Mouse (Mus musculus) urinary bladder, postnatal 10 days (tissue): ENCODE results near the gene Cyct.

Experiments used
- DNase-seq: peaks from one replicate; pipeline ENCODE4 v3.0.0; 2022; ENCODE audit warnings: low spot score

The Cyct gene

DNA sequence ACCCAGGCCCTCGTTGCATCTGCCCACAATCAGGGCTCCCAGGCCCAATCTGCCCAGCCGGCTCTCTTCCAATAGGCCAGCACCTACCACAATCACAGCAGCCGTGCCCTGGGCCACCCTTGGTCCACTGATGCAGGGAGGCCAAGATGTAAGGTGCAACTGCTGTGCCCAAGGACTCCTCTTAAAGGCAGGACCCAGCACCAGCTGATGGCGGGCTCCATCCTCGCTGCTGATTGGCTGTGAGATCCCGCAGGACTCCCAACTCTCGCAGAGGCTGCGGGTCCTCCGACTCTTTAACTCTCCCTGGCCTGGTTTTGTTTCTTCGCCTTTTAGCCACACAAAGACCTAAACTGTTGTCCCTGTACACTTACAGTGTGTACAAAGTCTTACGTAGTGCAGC is at the start of gene Cyct:
TSS of gene Cyct (minus strand) at position 225 of the 400 bp plus-strand sequence.
- no peak for DNase-seq

DNA sequence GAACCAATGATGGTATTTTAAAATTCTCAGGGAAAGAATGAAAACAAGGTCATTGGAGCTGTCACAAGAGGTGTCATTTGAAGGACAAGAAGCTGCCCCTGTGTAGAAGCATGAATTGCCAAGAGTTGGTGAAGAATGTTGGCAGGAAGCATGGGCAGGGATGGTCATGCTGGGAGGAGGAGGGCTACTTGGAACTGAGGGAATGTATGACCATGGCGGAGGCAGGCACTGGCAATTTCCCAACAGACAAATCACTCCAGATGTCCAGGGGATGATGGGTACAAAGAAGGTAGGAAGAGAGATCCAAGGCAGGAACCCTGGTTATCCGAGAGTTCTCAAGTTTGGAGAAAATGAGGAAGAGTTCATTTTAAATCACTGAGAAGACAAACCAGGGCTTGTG is 49.7 kb upstream of the Cyct start:
- no peak for DNase-seq

DNA sequence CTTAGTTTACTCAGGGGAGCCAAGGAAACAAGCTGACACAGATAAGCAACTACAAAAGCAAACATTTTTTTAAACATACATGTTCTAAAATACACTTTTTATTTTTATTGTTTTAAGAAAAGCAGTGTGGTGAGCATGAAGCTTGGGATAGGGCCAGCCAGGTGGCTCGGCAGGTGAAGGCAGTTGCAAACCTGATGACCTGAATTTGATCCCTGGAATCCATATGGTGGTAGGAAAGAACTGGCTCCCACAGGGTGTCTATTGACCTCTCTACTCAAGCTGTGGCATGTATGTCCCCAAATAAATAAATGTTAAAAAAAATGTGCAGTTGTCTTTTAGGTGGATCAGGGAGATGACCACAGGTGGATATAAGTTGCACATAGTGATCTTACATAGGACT is 49.3 kb upstream of the Cyct start:
- no peak for DNase-seq

DNA sequence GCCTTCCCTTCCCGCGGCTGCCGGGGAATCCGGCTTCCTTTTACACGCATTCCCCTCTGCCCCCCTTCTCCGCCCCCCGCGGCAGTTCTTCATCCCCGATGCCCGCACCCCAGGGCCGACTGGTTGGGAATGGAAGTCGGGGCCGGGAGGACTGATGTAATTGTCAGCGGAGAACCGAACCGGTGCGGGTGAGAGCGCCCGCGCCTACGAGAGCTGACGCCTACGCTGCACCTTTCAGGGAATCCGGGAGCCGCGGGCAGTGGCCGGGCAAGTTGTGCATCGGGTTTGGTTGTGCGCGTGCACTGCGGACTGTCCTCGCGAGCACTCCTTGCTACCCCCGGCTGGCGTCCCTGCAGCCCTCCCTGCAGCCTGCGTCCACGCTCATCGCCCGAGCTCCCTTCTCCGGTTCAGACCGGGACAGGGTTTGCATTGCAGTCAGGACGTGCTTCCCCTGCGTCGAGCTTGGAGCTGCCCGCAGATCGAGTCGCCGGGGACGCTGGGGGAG is 46.7 kb upstream of the Cyct start:
- DNase-seq = no peak

DNA sequence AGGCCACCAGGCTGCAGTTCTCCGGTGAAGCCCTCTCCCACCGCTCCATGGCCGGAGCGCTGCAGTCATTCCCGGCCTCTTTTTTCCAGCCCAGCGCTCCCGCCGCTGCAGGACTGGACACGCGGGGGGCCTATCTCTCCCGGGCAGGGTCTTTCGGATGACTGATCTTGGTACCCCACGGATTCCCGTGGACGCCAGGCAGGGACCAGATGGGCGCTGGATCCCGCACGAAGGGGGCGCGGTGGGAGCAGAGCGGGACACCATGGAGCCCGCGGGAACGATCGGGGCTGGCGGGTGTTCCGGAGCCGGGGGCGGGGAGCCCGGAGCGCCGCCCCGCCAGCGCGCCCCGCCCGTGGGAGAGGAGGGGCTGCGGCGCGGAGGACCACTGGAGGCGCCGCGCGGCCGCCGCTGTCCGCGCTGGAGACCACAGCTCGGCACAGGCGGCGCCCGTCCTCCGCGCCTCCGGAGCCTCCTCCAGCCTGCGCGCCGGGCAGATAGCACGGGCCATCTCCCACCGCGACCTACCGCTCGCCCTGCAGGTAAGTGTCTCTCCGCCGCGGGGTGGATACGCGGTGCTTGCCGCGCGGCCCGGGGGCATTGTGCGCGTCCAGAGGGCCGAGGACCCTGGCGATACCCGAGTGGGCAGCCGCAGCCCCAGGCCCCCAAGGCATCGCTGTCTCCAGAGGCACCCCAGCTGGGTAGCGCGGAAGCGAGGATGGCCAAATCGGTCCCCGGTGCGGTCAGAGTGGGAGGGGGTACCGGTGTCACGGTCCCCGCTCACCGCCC is 46.1 kb upstream of the Cyct start, which contains the start of gene Osbpl6:
TSS of gene Osbpl6 (plus strand) at position 358 of the 786 bp plus-strand sequence.
- no peak for DNase-seq

DNA sequence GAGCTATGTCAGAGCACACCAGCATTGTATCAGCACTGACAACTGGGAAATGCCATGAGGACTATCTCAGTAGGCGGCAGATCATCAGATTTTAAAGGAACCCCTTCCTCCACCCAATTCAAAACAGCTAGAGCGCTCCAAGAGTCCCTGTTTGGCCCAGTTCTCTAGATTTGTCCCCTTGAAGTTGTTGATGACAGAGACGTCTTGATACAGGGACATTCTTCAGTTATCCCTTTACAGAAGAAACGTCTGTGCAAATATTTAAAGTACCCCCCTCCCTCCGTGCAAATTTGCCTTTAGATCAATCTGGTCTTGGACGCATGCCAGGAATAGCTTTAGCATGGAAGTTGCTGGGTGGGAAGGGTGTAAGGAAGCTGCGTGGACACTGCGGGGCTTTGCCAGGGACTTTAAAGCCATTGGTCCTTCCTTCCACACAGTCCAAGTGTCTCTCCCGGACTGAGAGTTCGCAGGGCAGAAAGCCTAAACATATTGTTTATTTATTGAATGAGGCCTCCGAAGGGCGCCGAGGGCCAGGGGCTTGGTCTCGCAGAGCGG is 45.4 kb upstream of the Cyct start:
- no peak for DNase-seq

DNA sequence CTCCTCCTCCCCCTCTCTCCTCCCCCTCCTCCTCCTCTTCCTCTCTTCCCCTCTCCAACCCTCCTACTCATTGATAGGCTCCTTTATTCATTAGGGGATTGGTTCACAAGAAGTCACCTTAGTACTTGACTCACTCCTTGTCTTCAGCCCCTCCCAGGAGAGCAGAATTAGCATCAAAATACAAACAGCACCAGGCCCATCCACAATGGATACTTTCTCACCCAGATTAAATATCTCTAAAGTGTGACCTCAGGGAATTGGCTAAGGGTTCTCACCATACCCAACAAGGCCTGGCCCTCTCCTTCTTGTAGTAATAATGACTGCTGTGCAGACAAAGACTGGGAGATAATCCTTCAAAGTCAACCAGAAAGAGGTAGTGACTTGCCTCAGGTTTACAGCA is 39.9 kb upstream of the Cyct start:
- DNase-seq = no peak

DNA sequence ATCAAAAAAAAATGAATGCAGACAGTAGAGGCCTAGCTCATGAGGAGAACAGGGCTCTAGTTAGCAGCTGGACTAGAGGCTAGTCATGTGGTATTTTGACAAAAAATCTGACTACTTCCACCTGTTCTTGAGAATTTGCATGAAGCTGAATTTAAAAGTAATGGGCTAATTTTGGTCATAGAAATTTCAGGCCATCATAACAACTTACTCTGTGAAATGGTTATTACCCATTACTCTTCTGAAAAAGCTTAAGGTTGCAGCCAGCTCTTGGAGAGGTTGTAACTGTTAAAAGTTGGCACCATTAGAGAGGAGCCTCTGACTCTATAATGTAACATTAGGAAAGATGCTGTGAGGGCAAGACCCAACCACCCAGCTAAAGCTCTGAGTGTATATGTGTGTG is 26.3 kb upstream of the Cyct start:
- no peak for DNase-seq

DNA sequence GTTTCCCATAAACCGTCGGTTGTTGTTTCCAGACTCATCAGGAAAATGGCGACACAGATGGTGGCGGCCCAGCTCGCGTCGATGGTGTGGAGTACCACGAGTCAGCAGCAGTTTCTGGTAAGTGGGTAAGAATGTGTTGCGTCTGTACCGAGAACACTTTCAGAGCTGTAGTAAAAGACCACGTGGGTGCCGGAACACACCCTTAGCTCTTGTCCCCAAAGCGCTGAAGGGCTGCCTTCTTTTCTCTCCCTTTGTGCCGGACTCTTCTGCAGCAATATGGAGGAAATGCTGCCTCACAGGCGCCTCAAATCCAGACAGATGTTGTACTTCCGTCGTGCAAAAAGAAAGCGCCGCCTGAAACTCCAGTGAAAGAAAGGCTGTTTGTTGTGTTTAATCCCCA is 18.4 kb upstream of the Cyct start:
- DNase-seq = no peak

DNA sequence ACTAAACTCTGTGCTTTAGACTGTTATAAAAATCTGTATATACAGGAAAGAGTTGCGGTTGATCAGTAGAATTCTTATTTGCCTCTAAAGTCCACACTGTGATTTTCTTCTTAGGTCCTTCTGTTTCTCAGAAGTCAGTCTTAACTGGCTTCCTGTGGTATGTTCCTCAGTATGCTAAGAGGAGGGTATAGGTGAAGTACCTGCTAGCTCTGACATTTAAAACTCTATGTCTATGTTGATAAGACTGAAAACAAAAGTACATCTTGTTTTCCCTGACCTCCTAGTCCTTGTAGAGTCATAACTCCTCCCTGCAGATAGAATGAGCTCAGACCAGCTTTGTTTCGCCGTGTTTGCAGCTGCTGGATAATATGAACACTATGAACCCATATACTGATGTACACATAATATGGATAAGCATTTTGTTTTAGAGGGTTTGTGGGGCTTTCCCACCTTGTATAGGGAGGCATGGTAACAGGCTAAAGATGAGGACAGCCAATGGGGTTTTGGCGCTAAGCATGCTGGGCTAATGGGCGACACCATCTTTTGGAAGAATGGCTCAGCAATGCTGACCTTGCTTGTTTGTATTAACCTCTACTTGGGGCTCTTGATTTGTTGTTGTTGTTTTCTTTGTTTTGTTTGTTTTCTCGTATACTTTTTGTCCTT is 14.4 kb upstream of the Cyct start:
- no peak for DNase-seq

DNA sequence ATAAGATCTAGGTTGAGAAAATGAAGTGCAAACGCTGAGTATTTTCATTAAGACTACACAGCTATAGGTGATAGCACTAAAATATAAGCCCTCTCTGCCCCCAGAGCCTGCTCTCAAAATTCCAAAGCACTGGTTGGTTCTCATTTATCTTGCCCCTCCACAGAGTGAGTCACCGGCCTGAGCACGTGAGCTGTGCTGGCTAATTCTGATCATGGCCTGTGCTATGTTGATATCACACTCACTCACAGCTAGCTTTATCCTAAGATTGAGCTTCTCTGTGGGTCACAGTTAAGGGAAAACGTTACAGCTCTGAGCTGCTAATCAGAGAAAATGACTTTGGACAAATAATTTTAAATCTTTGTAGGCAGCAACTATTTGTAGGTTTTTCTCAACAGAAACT is 12.0 kb upstream of the Cyct start:
- no peak for DNase-seq

DNA sequence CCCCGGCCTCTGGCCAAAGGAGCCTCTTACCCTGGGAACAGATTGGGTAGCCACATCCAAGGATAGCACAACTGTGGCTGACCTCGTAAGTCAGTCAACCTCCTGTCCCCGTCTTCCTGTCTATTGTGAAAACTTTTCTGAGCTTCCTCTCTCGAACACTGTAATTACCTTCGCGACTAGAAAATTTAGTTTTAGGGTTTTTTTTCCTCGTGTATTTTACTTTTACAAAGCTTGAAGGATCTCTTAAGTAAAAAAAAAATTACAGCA is 10.3 kb upstream of the Cyct start:
- DNase-seq = no peak

DNA sequence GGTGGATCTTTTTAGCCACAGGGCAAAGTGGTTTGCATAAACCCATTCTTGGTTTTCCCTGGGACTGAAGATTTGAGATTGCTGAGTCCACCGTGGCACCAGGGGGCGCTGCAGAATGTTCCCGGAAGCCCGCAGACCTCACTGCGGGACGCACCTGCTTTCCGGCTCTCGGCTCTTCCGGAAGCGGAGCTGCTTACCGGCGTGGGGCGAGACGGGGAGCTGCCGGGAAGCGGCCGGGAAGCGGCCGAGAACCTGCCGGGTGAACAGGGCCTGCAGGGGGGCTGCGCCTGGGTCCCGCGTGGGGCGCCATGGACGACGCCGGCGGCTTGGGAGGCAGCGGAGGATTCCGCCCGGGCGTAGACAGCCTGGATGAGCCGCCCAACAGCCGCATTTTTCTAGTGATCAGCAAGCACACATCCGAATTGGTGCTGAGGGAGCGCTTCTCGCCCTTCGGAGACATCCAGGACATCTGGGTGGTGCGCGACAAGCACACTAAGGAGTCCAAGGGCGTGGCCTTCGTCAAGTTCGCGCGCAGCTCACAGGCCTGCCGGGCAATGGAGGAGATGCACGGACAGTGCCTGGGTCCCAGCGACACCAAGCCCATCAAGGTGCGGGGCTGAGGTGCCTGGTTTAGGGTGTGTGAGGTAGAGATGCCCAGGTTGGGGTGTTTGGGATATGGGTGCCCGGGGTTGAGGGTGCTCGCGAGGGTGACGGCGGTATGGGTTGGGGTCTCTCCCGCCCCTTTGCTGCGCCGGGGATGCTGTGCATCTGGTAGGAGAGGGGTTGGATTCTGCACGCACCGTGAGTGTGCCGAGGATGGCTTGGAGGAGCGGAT is 9.8 kb upstream of the Cyct start, which contains the start of gene Rbm45:
TSS of gene Rbm45 (plus strand) at position 164 of the 835 bp plus-strand sequence.
- peak; percentile 64 for DNase-seq

DNA sequence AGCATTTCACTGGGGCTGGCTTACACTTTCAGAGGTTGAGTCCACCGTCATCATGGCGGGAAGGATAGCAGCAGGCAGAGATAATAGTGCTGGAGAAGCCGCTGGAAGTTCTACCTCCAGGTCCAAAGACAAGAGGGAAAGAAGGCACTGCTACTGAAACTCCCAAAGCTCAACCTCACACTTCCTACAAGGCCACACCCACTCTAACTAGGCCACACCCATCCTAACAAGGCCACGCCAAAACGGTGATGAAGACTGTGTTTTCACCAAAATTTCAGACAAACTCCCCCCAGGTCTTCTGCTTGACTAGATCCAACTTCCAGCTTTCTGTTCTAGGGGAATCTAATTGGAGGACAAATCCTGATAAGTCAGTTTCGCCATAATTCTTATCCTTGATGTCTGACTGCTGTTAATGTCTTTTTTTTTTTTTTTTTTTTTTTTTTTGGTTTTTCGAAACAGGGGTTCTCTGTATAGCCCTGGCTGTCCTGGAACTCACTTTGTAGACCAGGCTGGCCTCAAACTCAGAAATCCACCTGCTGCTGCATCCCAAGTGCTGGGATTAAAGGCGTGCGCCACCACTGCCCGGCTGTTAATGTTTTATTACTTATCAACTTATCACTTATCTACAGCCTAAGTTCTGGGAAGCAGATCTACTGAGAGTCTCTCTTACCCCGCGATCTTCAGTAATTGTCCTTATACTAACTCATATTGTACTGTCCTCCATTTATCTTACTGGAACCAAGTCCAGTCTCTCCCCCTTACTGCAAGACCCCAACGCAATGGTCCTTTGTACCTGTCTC is 8.8 kb upstream of the Cyct start:
- DNase-seq = no peak

DNA sequence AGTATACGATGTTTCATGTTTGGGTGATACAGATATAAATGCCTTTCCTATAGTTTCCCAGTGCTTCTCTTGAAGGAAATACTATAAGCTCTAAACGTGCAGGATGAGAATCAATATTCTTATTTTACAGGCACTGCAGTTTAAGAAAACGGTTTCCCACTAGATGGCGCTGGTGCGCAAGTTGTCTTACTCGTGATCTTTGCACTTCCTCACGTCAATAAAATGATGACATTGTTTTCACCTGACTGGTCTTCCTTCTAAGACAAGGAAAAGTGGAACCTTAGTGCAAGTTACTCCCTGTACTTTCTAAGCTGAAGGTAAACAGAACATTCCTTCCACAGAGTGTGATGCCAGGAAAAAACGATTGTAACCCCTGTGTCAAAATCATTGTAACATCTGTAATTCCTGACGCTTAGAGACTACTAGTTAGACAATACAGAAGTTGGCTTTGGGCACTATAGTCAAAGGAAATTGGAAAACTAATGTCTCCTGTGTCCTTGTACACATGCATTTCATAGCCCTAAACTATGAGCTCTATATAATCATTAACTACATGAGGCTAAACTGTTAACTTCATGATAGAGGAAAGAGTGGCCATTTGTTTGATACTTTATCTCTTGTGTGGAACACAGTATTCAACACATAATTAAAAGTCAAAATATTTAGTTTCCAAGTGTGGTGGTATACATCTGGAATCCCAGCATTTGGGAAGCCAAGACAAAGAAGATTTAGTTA is 7.1 kb upstream of the Cyct start:
- peak; percentile 53 for DNase-seq

DNA sequence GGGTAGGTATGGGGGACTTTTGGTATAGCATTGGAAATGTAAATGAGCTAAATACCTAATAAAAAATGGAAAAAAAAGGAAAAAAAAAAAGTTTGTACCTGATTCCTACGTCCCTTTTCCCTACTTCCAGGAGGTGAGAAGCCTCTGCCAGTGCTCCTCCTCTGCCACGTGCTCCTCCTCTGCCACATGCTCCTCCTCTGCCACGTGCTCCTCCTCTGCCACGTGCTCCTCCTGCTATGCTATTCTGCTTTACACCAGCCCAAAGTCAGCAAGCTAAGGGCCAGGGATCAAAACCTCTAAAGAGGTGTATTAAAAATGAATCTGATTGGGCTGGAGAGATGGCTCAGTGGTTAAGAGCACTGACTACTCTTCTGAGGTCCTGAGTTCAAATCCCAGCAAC is 5.6 kb upstream of the Cyct start:
- DNase-seq = no peak

DNA sequence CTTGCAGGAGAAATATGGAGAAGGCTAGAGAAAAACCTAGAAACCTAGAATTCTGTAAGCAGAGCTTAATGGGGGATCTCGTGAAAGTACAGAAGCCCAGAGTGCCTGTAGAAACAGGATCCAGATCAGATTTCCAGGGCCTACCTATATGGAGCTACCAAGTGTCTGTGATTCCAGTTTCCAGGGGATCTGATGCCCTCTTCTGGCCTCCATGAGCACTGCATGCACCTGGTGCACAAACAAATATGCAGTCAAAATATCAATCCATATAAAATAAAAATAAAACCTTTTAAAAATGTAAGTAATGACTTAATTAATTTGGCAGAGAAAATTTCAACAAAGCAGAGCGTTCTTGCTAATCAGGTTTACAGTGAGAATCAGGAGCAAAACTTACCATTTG is 1.9 kb upstream of the Cyct start:
- DNase-seq = no peak

DNA sequence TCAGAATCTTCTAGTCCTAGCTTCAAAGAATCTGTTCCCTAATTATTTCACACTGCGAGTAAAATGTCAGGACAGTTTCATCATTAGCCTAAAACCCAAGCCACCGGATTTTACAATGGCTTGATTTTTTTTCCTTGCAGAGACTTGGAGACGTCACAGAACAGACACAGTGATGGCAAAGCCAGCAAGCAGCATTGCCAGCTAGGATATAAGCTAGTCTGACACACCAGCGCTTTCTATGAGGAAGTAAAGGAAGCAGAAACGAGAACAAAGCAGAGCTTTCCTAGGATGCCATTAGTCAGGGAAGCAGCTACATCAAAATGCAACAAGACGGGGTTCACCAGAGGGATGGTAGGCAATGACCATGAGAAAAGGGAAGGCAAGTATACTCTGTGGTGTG is 12.4 kb downstream of the Cyct start:
- no peak for DNase-seq

DNA sequence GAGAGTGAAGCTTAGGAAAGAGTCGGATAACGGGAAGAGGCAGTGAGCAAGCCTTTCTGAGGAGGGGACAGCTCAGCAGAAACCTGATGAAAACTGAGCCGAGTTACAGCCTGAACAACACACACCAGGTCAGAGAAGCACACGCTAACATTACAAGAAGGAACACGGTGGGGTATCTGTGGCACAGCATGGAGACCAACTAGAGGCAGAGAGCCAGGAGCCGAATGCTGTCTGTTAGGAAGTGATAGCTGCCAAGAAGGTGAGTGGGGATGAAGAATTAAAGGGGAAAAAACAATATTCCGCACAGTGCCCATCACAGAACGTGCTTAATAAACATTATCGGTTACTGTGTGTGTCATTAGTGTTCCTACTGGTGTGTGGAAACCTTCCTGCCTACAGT is 18.1 kb downstream of the Cyct start:
- no peak for DNase-seq

DNA sequence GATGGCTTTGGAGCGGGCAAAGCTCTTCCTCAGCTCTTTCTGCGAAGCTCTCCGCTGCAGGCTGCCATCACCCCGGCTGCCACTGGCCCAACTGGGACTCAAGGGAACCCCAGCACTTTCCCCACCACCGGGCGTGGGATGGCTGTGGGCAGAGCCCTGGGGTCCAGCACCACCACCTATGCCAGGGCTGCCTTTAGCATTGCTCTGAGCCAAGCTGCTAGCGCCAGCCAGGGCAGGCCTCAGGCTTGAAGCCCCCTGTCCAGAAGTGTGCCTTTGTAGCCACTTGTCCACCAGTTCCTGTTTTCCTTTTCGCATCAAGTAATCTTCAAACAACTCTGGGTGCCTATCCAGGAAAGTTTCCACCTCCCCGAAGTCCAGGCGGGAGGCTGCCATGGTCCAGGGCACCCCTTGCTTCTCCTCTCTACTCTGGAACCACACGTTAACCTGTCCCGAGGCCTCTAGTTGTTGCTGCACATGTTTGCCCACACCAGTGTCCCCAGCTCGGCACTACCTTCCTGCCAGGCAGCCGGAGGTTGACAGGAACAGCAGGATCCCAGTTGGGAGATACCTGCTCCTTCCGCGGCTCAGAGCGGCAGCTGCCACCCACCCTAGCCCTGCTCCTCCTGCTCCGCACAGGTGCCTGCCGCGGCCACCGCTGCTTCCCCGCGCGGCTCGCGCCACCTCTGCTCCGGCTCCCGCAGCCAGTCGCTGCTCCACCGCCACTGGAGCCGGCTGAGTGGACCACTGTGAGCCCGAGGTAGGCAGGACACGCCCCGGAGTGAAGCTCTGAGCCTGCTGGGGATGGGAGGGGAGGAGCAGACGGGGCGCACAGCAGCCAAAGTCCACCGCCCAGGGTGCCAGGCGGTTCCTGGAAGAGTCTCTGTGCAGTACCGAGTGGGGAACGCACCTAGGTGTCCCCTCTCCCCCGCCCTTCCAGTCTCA is 21.8 kb downstream of the Cyct start, which contains the start of gene Pde11a:
TSS of gene Pde11a (minus strand) at position 560 of the 942 bp plus-strand sequence.
- no peak for DNase-seq
